Mouse (Mus musculus): ENCODE results near the gene Tifab. TPM values are rescaled to one million over a fixed set of nuclear protein-coding genes. Genes with fewer than 3 reads are reported as not detected.

Gene Tifab
- total RNA-seq, 2 experiments from 2014 or later, result 1.3 TPM

DNA sequence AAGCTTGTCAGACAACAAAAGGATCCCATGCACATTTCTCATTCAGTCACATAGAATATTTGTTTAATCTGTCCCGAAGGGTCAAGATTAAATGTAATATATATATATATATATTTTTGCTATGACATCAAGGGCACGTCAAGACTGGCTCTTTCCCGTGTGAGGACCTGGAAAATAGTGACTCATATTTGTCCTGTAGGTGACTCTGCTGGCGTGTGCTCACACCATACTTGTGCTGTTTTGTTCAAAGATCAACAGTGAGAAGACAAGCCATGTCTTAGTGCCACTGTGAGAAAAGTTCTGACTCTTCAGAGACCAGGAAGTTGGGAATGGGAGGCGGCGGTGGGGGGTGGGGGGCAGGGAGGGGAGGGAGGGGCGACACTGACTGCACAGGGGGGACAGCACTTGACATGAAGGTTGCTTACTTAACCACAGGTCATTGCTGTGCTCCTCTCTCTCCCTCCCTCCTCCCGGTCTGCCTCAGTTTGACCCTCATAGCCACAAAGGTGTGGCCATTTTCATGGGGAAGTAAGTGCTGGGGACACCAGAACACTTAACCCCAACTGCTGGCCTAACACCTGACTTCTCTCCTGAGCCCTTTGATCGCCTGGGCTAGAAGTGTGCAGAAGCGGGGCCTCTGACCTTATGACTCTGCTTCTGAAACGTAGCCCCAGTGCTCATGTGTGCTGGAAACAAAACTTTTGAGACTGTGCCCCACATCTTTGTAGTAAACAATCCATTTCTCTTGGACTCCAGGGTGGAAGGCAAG is 36.1 kb downstream of the Tifab start:
- DNase-seq (ENCODE audit: low spot score in 2 of 2), result no peak

DNA sequence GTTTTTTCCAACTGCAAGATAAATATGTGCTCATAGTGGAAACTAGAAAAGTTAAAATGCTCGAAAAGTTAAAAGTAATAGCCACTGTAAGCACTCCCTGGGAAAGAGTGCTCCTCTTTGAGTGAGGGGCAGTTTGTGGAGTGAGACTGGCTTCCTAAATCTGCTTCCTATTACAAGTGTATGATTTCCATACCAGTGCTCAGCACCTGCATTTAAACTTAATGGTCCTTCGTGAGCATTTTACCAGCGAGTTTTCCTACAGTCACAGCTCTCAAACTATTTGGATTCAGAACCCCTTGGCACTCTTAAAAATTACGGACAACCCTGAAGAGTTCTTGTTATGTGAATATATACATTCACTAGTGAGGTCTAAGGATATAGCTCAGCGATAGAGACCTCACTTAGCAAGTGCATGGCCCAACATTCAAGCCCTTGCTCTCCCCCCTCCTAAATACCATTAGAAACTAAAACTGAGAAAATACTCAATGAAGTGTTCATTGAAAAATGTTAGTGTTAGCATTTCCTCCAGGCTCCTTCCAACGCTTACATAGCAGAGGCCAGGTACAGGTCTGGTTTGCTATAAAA is 39.4 kb downstream of the Tifab start:
- no peak for DNase-seq (ENCODE audit: low spot score in 2 of 2)

DNA sequence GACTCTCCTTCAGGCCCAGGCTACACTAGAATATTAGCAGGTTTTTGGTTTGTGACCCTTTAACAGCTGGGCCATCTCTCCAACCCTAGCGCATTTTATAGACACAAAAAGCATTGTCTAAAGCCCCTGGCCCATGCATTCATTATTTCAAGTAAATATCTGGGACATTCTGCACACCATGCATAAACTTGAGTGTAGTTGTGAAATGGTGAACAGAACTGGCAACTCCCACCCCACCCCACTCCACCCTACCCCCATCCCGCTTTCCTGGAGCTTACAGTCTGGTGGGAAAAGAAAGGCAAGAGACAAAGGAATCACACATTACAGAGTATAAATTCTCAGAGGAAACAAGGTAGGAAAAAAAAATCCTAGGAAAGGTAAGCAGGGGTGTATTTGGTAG is 42.5 kb downstream of the Tifab start, which contains the start of gene H2afy:
H2afy (minus strand) TSS at position 162 of the 400 bp plus-strand sequence.
- no peak for DNase-seq (ENCODE audit: low spot score in 2 of 2)

DNA sequence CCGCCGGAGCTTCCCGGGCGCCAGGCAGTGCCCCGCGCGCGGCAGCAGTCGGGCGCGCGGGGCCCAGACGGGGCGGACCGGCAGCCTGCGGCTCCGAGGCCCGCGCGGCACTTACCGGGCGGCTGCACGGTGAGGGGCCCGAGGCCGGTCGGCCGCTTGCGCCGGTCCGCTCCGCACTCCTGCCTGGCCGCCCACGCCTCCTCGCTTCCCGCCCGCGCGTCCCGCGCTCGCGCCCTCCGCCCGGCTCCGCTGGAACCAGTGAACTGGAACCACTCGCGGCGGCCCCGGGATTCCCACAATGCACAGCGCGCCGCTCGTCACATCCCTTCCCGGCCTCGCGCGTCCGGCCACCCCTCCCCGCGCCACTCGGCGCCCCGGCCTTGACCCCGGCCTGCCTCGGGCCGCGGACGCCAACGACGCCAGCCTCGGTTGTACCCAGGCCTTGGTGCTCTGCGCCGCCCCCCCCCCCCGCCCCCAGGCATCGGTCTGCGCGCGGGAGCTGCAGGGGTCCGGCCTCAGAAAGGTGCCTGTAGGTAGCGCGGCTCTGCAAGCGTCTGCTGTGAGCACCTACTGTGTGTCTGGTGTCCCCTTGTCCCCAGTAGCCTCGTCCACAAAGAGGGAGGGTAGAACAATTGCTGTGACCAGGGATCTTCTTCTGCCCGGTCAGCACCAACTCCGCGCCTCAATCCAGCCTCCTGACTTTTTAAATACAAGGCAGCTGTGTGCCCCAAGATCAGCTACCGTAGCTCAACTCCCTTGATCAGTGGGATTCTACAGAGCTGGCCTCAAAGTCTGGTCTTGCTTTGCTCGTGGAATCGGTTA is 43.2 kb downstream of the Tifab start:
- peak; percentile 73 to 89 for DNase-seq (ENCODE audit: low spot score in 2 of 2)

DNA sequence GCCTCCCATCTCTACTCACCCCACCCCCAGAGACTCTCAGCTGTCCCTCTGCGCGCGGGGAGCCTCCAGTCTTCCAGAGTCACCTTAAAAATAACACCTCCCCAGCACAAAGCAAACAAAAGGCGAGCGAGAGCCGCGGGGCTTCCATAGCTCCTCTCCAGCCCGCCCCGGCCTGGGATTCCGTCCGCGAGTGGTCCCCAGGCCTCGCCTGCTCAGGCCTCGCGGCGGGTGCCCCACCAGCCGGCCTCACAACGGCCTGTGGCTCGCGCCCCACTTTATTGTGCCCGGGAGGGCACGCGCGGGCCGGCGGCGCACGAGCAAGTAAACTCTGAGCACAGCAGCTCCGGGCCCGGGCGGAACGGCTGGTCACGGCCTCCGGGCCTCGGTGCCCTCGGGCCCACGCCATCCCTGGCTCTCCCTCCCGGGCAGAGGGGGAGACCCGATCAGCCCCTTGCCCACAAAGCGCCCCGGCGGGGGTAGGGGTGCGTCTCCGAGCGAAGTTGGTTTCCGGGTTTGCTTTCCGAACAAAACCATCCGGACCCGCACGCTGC is 44.0 kb downstream of the Tifab start:
- no peak for DNase-seq (ENCODE audit: low spot score in 2 of 2)

DNA sequence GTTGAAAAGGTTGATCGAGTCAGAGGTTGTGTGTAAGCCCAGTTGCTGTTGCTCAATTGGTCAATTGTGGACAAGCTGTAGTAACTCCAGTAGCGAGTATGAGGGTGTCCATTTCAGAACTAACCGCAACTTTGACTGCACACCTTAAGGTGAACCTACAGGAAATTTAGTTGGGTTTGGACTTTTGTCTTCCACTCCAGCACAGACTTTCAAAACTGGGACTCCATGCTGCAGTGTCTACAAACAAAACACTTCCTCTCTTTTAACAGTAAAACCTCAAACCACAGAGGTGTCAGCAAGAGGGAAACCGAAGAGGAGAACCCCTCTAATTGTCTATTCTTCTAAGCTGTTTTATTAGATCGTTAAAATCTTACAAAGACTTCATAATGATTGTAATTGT is 44.7 kb downstream of the Tifab start:
- DNase-seq (ENCODE audit: low spot score in 2 of 2), result no peak

DNA sequence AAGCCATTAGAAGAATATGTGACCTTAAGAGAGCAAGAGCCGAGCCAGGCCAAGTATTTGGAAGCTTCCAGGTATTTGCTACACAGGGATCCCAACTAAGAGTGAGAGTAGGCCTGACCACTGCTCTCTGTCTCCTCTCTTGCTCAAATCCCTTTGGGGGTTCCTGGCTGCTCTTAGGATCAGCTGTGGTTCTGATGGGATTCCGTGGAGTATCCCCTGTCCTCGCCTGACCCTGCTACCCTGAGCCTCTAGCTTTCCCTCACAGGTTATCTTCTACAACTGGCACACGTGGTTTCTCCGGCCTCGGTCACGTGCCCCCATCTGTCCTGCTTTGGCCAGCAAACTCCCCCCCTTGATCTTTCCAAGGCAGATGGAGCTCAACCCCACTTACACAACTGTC is 45.7 kb downstream of the Tifab start:
- no peak for DNase-seq (ENCODE audit: low spot score in 2 of 2)

DNA sequence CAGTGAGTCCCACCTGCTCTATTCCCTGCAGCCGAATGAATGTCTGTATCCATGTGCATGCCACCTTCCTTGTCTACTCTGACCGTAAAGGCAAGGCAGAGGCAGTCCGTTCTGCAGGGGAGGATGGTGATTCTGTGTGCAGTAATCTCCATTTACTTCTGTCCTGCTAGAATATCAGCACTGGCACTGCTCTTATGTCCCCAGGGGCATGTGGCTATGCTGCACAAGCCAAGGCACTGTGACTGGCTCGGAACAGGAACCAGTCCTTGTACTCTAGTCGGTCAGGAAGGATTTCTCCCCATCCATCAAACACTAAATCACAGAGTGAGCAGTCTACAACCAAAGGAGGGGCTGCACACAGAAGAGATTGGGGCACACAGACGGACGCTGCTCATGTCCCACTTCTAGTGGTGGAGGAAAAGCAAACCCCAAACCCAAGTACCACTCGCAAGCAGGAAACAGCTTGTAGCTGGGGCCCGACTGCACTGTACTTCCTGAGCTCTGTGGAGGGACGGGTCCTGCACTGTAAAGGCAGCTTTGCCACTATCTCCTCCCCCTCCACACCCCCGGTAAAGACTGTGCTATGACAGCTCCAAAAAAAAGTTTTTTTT is 46.3 kb downstream of the Tifab start:
- no peak for DNase-seq (ENCODE audit: low spot score in 2 of 2)

DNA sequence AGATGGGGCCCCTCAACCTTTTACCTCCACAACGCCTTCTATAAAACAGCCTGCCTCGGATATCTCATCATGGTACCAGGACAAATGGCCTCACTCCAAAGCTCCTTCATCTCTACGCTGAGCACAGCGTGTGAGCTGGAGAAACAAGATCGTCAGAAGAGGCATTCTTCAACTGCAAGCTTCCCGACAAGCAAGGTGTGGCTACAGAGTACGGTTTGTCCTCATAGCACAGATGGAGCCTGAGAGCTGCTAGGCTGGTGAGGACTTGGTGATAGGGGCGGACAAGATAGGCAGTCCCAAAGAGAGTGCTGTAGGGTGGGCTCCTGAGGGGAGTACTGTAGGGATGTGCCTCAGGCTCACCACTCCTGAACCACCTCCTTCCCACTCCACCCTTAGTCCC is 48.1 kb downstream of the Tifab start:
- DNase-seq (ENCODE audit: low spot score in 2 of 2), result no peak

DNA sequence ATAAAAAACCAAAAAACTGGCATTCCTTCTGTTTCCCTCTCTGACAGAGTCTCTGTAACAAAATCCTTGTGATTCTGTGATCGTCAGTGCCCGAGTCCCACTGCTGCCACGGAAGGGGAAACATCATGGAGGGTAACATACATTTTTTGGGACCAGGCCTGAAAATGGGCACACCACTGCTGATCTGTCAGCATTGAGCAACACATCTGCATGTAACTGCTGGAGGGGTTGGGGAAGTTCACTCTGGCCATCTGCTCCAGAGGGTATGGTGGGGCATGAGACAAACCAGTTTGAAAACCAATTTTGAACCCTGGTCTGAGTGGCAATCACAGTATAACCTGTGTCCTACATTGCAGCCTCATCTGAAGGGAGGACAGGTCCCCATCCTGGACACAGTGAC is 49.1 kb downstream of the Tifab start:
- no peak for DNase-seq (ENCODE audit: low spot score in 2 of 2)

DNA sequence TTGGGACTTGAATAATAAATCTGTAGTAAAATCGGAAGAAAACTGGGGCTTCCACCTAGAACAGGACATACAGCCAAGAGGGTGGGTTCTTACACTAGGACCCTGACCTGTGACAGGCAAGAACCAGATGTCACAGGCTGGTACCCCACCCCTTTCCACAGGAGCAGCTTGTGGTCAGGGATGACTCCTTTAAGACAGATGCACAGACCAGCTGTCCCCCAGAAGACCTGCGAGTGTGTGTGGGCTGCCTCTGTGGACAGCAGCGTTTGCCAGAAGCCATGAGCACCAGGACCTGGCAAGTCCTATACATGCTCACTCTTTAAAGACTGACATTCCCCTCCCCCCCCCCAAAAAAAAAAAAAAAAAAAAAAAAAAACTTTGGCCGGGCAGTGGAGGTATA is 49.7 kb downstream of the Tifab start:
- no peak for DNase-seq (ENCODE audit: low spot score in 2 of 2)

DNA sequence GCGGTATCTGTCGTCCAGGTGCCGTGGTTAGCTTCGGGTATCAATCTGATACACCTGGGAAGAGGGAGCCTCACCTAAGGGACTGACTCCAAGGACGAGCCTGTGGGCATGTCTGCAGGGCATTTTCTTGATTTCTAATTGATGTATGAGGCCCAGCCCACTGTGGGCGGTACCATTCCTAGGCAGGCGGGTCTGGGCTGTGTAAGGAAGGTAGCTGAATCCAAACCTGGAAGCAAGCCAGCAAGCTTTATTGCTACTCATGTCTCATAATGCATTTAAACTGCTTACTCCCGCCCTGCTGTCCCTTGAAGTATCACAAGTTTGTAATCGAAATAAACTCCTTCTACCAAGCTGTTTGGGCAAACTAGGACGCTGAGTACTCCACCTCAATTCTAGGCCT is 53.1 kb downstream of the Tifab start:
- DNase-seq (ENCODE audit: low spot score in 2 of 2), result no peak

Other genes with a start within 250 kb of the Tifab start
- gene H2afy, start 42.5 kb downstream of the Tifab start, total RNA-seq (2021), result 100 to 1,000 TPM; 115 to 121 TPM
- gene Neurog1, start 73.3 kb upstream of the Tifab start, total RNA-seq (2021), result under 1 TPM; 0.17 to 0.58 TPM
- 100 to 1,000 TPM; 144 to 150 TPM for gene Cxcl14, start 117.7 kb upstream of the Tifab start, total RNA-seq (2021)
- not detected for gene Gm3045, start 247.7 kb upstream of the Tifab start, total RNA-seq (2021)